Mouse (Mus musculus): ENCODE results near the gene 4930426L09Rik.

Gene 4930426L09Rik

GRCm38 (mm10) chr2:18998054-18998478 is at the start of gene 4930426L09Rik, which contains the start of gene Pip4k2a:
Gene 4930426L09Rik (plus strand): TSS chr2:18998343.
Gene Pip4k2a (minus strand): TSS chr2:18998126.
- DNase-seq, result peak; percentile 87

GRCm38 (mm10) chr2:18948741-18949140 is 49.4 kb upstream of the 4930426L09Rik start:
- no peak for DNase-seq

- no peak for DNase-seq
Observed at GRCm38 (mm10) chr2:18950758-18951157, 47.4 kb upstream of the 4930426L09Rik start.

GRCm38 (mm10) chr2:18952102-18952673 is 46.0 kb upstream of the 4930426L09Rik start:
- no peak for DNase-seq

GRCm38 (mm10) chr2:18954422-18954821 is 43.7 kb upstream of the 4930426L09Rik start:
- DNase-seq, result no peak

GRCm38 (mm10) chr2:18955022-18955421 is 43.1 kb upstream of the 4930426L09Rik start:
- DNase-seq, result no peak

- no peak for DNase-seq
Observed at GRCm38 (mm10) chr2:18955671-18956070, 42.5 kb upstream of the 4930426L09Rik start.

- no peak for DNase-seq
Observed at GRCm38 (mm10) chr2:18956424-18956823, 41.7 kb upstream of the 4930426L09Rik start.

GRCm38 (mm10) chr2:18956945-18957344 is 41.2 kb upstream of the 4930426L09Rik start:
- DNase-seq, result no peak

GRCm38 (mm10) chr2:18957459-18957858 is 40.7 kb upstream of the 4930426L09Rik start:
- DNase-seq, result no peak

GRCm38 (mm10) chr2:18958044-18958443 is 40.1 kb upstream of the 4930426L09Rik start:
- DNase-seq, result no peak

GRCm38 (mm10) chr2:18958501-18958900 is 39.6 kb upstream of the 4930426L09Rik start:
- no peak for DNase-seq

- no peak for DNase-seq
Observed at GRCm38 (mm10) chr2:18959008-18959407, 39.1 kb upstream of the 4930426L09Rik start.

GRCm38 (mm10) chr2:18959558-18959957 is 38.6 kb upstream of the 4930426L09Rik start:
- DNase-seq, result no peak

- no peak for DNase-seq
Observed at GRCm38 (mm10) chr2:18960376-18960973, 37.7 kb upstream of the 4930426L09Rik start.

GRCm38 (mm10) chr2:18962502-18962901 is 35.6 kb upstream of the 4930426L09Rik start:
- no peak for DNase-seq

GRCm38 (mm10) chr2:18963286-18964040 is 34.7 kb upstream of the 4930426L09Rik start:
- DNase-seq, result no peak

GRCm38 (mm10) chr2:18965108-18965507 is 33.0 kb upstream of the 4930426L09Rik start:
- no peak for DNase-seq

GRCm38 (mm10) chr2:18965950-18966349 is 32.2 kb upstream of the 4930426L09Rik start:
- no peak for DNase-seq

- no peak for DNase-seq
Observed at GRCm38 (mm10) chr2:18966566-18966965, 31.6 kb upstream of the 4930426L09Rik start.

GRCm38 (mm10) chr2:18967451-18968063 is 30.6 kb upstream of the 4930426L09Rik start:
- DNase-seq, result no peak

GRCm38 (mm10) chr2:18969066-18969681 is 29.0 kb upstream of the 4930426L09Rik start:
- no peak for DNase-seq

GRCm38 (mm10) chr2:18970461-18970860 is 27.7 kb upstream of the 4930426L09Rik start:
- DNase-seq, result no peak
